Mouse (Mus musculus) lung, embryonic 14.5 days (tissue): ENCODE results near the gene Glipr1l2. TPM values are rescaled to one million over a fixed set of nuclear protein-coding genes. Genes with fewer than 3 reads are reported as not detected.
"Not testable (repeated sequence)": the region's sequence is repeated elsewhere in the genome, so short reads cannot be mapped to it uniquely, and the experiment has no call there.

ENCODE experiments used
- ATAC-seq: fragments of 200-750 bp; cut with Nextera tagmentation; 2 replicates; pipeline ENCODE4 v1.8.0; 2017; ENCODE audit warnings: mild to moderate bottlenecking, moderate TSS enrichment, moderate library complexity; ENCODE audit not compliant: insufficient read depth
- DNase-seq: peaks from one replicate; pipeline ENCODE4 v3.0.0-alpha.2; 2015
- H3K27ac ChIP-seq: fragments of 300-500 bp; sonication (generic); 2 replicates; pipeline ENCODE4 v1.5.1; 2014; ENCODE audit warnings: low read depth, mild to moderate bottlenecking, moderate library complexity
- H3K27me3 ChIP-seq: fragments of 300-500 bp; sonication (generic); 2 replicates; pipeline ENCODE4 v1.6.1; 2014; ENCODE audit warnings: low read length, control low read depth; ENCODE audit not compliant: insufficient read depth
- H3K36me3 ChIP-seq: fragments of 300-500 bp; sonication (generic); 2 replicates; pipeline ENCODE4 v1.6.1; 2014; ENCODE audit warnings: control low read depth; ENCODE audit not compliant: insufficient read depth
- H3K4me1 ChIP-seq: fragments of 300-500 bp; sonication (generic); 2 replicates; pipeline ENCODE4 v1.6.1; 2014; ENCODE audit warnings: antibody characterized with exemption, control low read depth; ENCODE audit not compliant: insufficient read depth
- H3K4me2 ChIP-seq: fragments of 300-500 bp; sonication (generic); 2 replicates; pipeline ENCODE4 v1.6.1; 2014; ENCODE audit warnings: mild to moderate bottlenecking
- H3K4me3 ChIP-seq: fragments of 300-500 bp; sonication (generic); 2 replicates; pipeline ENCODE4 v1.5.1; 2014; ENCODE audit warnings: low read depth, low read length
- H3K9ac ChIP-seq: fragments of 300-500 bp; sonication (generic); 2 replicates; pipeline ENCODE4 v1.6.1; 2014
- H3K9me3 ChIP-seq: fragments of 300-500 bp; sonication (generic); 2 replicates; pipeline ENCODE4 v1.6.1; 2016; ENCODE audit warnings: low read depth, low read length, control low read depth
- CTCF ChIP-seq: IDR thresholded peaks from 2 replicates; pipeline ENCODE4 v1.5.1; 2016; ENCODE audit warnings: antibody characterized with exemption, low read depth
- WGBS: fragments of 180-500 bp; shearing (Covaris S2); extraction: QIAGEN DNeasy Blood & Tissue Kit; methylation state at CpG from one replicate; pipeline ENCODE4 v1.1.7; 2014; 5-methylcytosine and 5-hydroxymethylcytosine counted together
- polyA plus RNA-seq: library from polyadenylated mRNA; unstranded; fragments of >200 nt; fragmentation: Nextera tagmentation; extraction: Ambion mirVana; gene quantifications from 2 replicates; pipeline ENCODE4 v1.2.1, GENCODE M21; 2014

Gene Glipr1l2
- polyA plus RNA-seq = not detected in 2 replicates

DNA sequence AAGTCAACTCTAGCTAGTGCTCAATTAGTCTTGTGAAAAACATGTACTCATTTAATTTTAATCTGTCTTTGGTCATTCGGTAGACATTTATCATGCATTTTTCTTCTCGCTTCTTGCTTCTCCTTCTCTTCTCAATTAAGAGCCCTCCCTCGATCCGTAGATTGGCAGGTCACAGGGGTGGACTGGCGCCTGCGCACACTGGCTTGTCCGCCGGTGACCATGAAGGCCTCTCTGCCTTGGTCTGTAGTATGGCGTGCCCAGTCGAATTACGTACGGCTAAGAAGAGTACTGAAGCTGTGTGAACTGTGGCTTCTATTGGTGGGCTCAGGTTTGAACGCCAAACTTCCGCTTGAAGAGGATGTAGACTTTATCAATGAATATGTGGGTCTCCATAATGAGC lies at the start of gene Glipr1l2:
TSS of gene Glipr1l2 (plus strand) at position 198 of the 400 bp plus-strand sequence.
- WGBS = 92% methylated on average over 14 of the region's 14 CpGs
- DNase-seq (no peak), ATAC-seq (no peak)
- H3K9me3 ChIP-seq = no peaks in the 10 kb centered on the region
- H3K27ac ChIP-seq = no peak within 1 kb of the TSS
- no peak within 1 kb of the TSS for H3K4me3 ChIP-seq
- H3K9ac ChIP-seq = no peak within 1 kb of the TSS
- H3K36me3 ChIP-seq = no peaks in the 10 kb centered on the region
- no peaks in the 10 kb centered on the region for H3K27me3 ChIP-seq
- H3K4me1 ChIP-seq = no peaks in the 10 kb centered on the region
- H3K4me2 ChIP-seq = no peak within 1 kb of the TSS
- no peak for TF ChIP-seq CTCF

GRCm38 (mm10) chr10:112043523-112043922 lies 39.6 kb upstream of the Glipr1l2 start:
- 79% methylated on average over 9 of the region's 9 CpGs for WGBS
- not testable (repeated sequence) for H3K4me2 ChIP-seq, H3K4me3 ChIP-seq, H3K27me3 ChIP-seq, H3K4me1 ChIP-seq, ATAC-seq, H3K9me3 ChIP-seq, H3K27ac ChIP-seq, H3K9ac ChIP-seq, H3K36me3 ChIP-seq, DNase-seq

DNA sequence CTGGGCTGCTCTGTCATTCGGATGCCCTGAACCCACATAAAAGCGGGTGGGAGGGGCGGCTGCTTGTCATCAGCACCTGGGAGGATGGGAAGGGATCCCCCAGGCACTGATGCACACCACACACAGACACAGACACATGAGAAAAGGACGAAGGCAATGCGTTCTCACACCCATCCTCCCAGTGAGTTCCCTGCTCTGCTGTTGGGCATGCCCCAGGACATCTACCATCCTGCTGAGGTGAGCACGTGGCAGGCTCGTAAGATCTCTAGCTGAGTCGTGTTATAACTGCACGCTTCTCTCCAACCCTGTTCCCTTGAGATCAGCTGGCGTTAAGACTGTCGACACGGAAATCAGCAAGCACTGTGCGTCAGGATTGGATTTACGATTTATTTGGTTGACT lies 38.9 kb upstream of the Glipr1l2 start:
- H3K9ac ChIP-seq, H3K4me3 ChIP-seq, H3K36me3 ChIP-seq, H3K27me3 ChIP-seq, H3K9me3 ChIP-seq, DNase-seq, H3K4me2 ChIP-seq, H3K27ac ChIP-seq, H3K4me1 ChIP-seq: not testable (repeated sequence)
- 49% methylated on average over 13 of the region's 14 CpGs for WGBS
- peak; percentile 56; the same call in 1 of the 2 replicates for ATAC-seq

GRCm38 (mm10) chr10:112051220-112051619 lies 31.9 kb upstream of the Glipr1l2 start:
- no peaks in the 10 kb centered on the region for H3K36me3 ChIP-seq

GRCm38 (mm10) chr10:112051956-112052355 lies 31.2 kb upstream of the Glipr1l2 start:
- H3K27ac ChIP-seq, H3K27me3 ChIP-seq, H3K9me3 ChIP-seq, H3K36me3 ChIP-seq, ATAC-seq, H3K4me2 ChIP-seq, H3K4me1 ChIP-seq, H3K4me3 ChIP-seq, H3K9ac ChIP-seq: not testable (repeated sequence)
- WGBS = 69% methylated on average over 2 of the region's 2 CpGs
- peak; percentile 61 for DNase-seq

More at GRCm38 (mm10) chr10:112051220-112051619, 31.9 kb upstream of the Glipr1l2 start:
- no peak overlapping the region for H3K27ac ChIP-seq
- ATAC-seq (no peak), DNase-seq (no peak)
- H3K9me3 ChIP-seq = no peaks in the 10 kb centered on the region
- no peak overlapping the region for H3K4me2 ChIP-seq
- no peak overlapping the region for H3K9ac ChIP-seq
- H3K4me3 ChIP-seq = no peak overlapping the region
- H3K27me3 ChIP-seq = no peaks in the 10 kb centered on the region
- no peak for TF ChIP-seq CTCF
- H3K4me1 ChIP-seq = no peaks in the 10 kb centered on the region

DNA sequence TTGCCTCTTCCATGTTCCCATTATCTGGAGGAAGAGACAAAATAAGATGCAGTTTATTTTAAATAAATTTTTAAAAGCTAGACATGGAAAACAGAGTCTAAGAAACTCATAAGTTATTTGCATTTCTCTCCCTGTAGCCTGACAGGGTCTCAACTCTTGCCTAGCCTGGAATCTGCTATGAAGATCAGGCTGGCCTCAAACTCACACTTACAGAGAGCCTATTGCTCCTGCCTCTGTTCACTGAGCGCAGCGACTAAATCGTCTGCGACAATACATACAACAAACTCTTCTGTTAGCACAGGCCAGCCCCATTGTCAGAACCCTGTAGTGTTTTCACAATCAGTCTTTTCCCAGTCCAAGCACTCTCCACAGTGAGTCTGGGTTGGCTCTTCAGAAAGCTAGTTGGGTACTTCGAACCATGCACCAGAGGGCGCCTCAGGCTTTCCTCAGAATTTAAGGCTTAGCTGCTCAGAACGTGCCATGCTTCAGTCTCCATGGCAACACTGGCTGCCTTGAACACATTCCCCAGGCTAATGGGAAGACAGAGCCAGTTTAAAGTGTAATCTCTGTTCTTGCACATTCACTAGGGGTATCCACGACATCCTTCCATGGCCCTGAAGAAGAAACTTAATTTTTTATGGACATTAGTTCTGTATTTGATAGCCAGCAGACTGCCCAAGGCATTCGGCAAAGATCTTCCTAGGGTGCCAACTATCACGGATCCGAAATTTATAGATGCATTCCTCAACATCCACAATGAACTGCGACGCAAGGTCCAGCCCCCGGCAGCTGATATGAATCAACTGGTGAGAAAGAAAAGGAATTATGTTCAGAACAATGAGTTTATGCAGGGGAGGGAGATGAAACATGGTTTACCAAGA lies 23.2 kb upstream of the Glipr1l2 start, which contains the start of gene Glipr1l1:
TSS of gene Glipr1l1 (plus strand) at position 488 of the 881 bp plus-strand sequence.
- ATAC-seq (peak; percentile 88), DNase-seq (peak; percentile 85)
- no peaks in the 10 kb centered on the region for H3K4me1 ChIP-seq
- no peaks in the 10 kb centered on the region for H3K9me3 ChIP-seq
- 55% methylated on average over 14 of the region's 14 CpGs for WGBS
- H3K36me3 ChIP-seq = no peaks in the 10 kb centered on the region
- H3K4me3 ChIP-seq = no peak within 1 kb of the TSS
- no peaks in the 10 kb centered on the region for H3K27me3 ChIP-seq
- peak; percentile 64 for TF ChIP-seq CTCF
- no peak within 1 kb of the TSS for H3K9ac ChIP-seq
- H3K4me2 ChIP-seq = no peak within 1 kb of the TSS
- H3K27ac ChIP-seq = no peak within 1 kb of the TSS

DNA sequence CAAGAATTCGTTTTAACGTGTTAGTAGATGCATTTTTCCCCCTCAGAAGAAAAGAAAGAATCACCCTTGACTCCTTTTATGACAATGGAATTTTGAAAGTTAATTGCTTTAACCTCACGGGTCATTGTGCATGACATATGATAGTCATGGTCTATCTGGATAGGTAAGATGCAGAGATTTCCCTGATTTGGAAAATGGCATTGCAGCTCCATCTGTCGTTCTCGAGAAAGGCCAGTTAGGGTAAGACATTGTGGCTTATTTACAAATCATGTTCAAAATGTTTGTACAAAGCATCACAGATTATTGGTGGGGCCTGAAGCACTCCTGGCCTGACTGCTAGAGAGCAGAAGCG lies 22.6 kb upstream of the Glipr1l2 start:
- not testable (repeated sequence) for H3K4me2 ChIP-seq, DNase-seq, H3K27me3 ChIP-seq, H3K36me3 ChIP-seq, H3K9me3 ChIP-seq, H3K27ac ChIP-seq, ATAC-seq, H3K4me1 ChIP-seq, H3K4me3 ChIP-seq, H3K9ac ChIP-seq
- 81% methylated on average over 6 of the region's 6 CpGs for WGBS
